Mouse (Mus musculus) 416B (cell line): ENCODE measurements around the gene Steap2.

Experiments
- DNase-seq: peaks from one replicate; pipeline ENCODE4 v3.0.0; 2011; ENCODE audit warnings: low read depth

Steap2 gene

DNA sequence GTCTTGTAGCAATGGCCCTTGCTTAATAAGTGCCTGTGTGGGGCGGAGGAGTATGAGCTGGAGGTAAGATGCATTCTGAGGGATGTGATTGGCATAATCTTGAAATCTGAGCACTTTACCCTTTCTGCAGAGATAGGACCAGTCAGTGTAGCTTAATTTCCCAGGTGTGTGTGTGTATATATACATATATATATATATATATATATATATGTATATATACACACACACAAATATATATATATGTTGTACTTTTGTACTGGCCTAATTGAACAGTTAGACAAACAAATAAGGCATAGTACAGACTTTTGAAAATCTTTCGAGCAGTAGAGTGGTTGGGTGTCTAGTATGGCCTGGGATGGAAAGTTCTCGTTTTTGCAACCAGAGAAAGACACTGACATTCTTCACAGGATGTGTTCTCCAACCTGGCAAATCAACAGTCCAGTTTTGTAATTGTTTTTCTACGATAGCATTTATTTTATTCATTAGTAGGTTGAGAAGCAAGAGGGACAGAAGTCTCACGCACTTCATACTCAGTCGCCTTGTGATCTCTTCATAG, 29.9 kb downstream of the Steap2 start:
- no peak for DNase-seq

GRCm38 (mm10) chr5:5663655-5664370, 30.6 kb downstream of the Steap2 start, which contains the start of gene Cfap69:
Cfap69 (minus strand) TSS chr5:5664239.
- no peak for DNase-seq

- DNase-seq: no peak
Measured at GRCm38 (mm10) chr5:5663057-5663456, 31.3 kb downstream of the Steap2 start.

DNA sequence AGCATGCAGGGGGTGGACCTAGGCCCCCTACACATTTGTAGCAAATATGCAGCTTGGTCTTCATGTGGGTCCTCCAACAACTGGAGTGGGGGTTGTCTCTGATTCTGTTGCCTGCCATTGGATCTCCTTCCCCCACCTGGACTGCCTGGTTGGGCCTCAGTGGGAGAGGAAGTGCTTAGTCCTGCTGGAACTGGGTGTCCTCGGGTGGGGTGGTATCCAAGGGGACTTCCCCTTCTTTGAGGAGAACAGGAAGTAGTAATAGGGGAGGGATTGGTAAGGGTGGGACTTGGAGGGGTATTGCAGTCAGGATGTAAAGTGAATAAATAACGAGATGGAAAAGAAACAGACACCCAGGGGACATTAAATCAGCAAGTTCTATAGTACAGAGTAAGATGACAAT, 35.7 kb downstream of the Steap2 start:
- no peak for DNase-seq

DNA sequence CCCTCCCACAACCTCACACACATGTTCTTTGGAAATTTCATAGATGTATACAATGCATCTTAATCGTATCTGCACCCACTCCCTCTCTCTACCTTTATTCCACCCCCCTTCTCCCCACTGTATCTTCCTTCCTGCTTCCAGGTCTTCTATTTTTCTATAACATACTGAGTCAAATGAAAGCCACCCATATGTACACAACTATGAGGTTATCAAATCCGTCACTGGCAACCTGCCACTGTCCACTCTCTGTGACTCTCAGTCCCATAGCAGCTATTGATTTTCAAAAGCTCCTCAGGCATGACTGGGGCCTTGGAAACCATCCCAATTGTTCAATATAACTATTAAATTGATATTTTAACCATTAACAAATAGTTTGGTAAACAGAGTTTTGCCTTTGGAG, 36.4 kb downstream of the Steap2 start:
- no peak for DNase-seq

GRCm38 (mm10) chr5:5648817-5649569, 45.4 kb downstream of the Steap2 start:
- DNase-seq: peak; percentile 17

GRCm38 (mm10) chr5:5646173-5646572, 48.2 kb downstream of the Steap2 start:
- peak; percentile 51 for DNase-seq

DNA sequence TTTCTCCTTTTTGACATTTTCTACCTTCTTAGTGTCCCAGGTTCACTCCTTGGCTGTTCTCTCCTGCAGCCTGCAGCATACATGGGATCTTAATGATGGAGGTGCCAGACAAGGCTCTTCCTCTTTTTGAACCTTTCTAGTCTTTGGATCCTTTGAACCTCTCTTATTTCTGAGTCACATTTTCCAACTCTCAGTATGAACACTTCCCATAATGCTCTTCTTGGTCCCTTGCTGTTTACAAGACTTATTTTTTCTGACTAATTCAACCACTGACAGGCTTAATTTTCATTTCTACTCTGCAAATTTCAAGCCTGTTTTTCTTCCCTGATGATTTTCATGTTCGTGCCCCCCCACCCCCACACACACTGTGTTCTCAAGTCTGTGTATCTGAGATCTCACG, 55.9 kb downstream of the Steap2 start:
- DNase-seq: peak; percentile 19

- no peak for DNase-seq
Measured at GRCm38 (mm10) chr5:5625491-5625890, 68.9 kb downstream of the Steap2 start.

GRCm38 (mm10) chr5:5618329-5618728, 76.0 kb downstream of the Steap2 start:
- DNase-seq: peak; percentile 13
